Mouse (Mus musculus): Measurements from ENCODE around the gene Hist1h2ab.

DNA sequence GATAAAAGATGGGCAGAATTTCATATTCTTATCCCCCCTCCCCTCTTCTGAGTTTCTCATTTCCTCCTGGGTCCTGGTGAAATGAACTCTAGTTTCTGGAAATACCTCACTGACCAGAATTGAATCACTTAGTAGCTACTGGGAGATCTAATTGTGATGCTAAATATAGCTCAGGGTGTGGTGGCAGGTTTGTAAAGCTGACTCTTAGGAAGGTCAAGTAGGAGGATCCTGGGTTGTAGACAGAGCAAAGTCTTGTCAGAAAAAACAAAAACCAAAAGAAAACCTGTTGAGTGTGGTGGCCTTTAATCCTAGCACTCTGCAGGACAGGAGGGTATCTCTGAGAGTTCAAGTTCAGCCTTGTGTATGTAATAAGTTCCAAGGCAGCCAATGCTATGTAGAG, 8.9 kb upstream of the Hist1h2ab start:
- TF ChIP-seq CTCF (IDR thresholded peaks at IDR 0.05; ENCODE audit: low read depth, low read length) (no peak), POLR2A (IDR thresholded peaks at IDR 0.05; ENCODE audit: insufficient read depth, low read length) (no peak)

All from ES-Bruce4 (cell line).